Mouse (Mus musculus): Measurements from ENCODE around the gene Runx2. TPM values are rescaled to one million over a fixed set of nuclear protein-coding genes. Genes with fewer than 3 reads are reported as not detected.

Runx2 gene
- polyA plus RNA-seq, 1 experiment from 2014 or later = 10.1 TPM

- H3K36me3 ChIP-seq (replicated peaks; ENCODE audit: control insufficient read depth, insufficient read depth, low read depth, low read length) = no peaks in the 10 kb centered on the region
- H3K9me3 ChIP-seq (replicated peaks; ENCODE audit: control insufficient read depth, low read length) = no peaks in the 10 kb centered on the region
- no peak overlapping the region for H3K4me2 ChIP-seq (ENCODE audit: low read depth, low read length)
- ATAC-seq (replicated peaks; ENCODE audit: insufficient number of reproducible peaks, low FRiP score, low TSS enrichment, low read depth) = no peak
- no peak for DNase-seq (ENCODE audit: low spot score)
- no peaks in the 10 kb centered on the region for H3K4me1 ChIP-seq (ENCODE audit: control insufficient read depth, insufficient read depth, low read length)
- no peak overlapping the region for H3K9ac ChIP-seq (replicated peaks; ENCODE audit: low read length)
- no peak overlapping the region for H3K27ac ChIP-seq (replicated peaks; ENCODE audit: low read depth, low read length)
- 44% methylated on average over 8 of the region's 8 CpGs for WGBS
- no peaks in the 10 kb centered on the region for H3K27me3 ChIP-seq (ENCODE audit: control insufficient read depth, insufficient read depth, low read length)
- H3K4me3 ChIP-seq (ENCODE audit: low read depth, low read length) = no peak overlapping the region
Measured at GRCm38 (mm10) chr17:44649056-44649455, 165.5 kb downstream of the Runx2 start.

DNA sequence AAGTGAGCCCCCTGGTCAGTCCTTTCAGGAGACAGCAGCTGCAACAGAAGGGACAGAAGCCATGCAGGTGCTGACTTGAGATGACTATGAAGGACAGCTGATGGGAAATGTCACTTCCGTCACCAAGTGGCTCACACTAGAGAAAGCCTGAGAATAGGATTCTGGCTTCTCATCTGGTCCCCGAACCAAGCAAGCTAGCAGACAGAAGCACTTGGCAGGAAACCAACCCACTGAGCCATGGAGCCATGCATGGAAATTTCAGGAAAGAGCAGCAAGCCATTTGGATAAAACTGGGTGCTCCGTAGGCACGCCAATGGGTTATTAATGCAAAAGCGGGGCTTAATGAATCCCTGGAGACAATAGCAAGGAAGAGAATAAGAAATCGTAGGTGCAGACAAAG is 166.7 kb downstream of the Runx2 start:
- ATAC-seq (replicated peaks; ENCODE audit: insufficient number of reproducible peaks, low FRiP score, low TSS enrichment, low read depth) (no peak), DNase-seq (ENCODE audit: low spot score) (no peak)
- no peak overlapping the region for H3K9ac ChIP-seq (replicated peaks; ENCODE audit: low read length)
- no peak overlapping the region for H3K27ac ChIP-seq (replicated peaks; ENCODE audit: low read depth, low read length)
- no peak overlapping the region for H3K4me3 ChIP-seq (ENCODE audit: low read depth, low read length)
- no peaks in the 10 kb centered on the region for H3K27me3 ChIP-seq (ENCODE audit: control insufficient read depth, insufficient read depth, low read length)
- H3K4me1 ChIP-seq (ENCODE audit: control insufficient read depth, insufficient read depth, low read length) = no peaks in the 10 kb centered on the region
- no peak overlapping the region for H3K4me2 ChIP-seq (ENCODE audit: low read depth, low read length)
- WGBS = 90% methylated on average over 6 of the region's 6 CpGs
- no peaks in the 10 kb centered on the region for H3K9me3 ChIP-seq (replicated peaks; ENCODE audit: control insufficient read depth, low read length)
- H3K36me3 ChIP-seq (replicated peaks; ENCODE audit: control insufficient read depth, insufficient read depth, low read depth, low read length) = no peaks in the 10 kb centered on the region

GRCm38 (mm10) chr17:44645146-44645545 is 169.5 kb downstream of the Runx2 start:
- DNase-seq (ENCODE audit: low spot score) (no peak), ATAC-seq (replicated peaks; ENCODE audit: insufficient number of reproducible peaks, low FRiP score, low TSS enrichment, low read depth) (no peak)
- Histone ChIP-seq H3K4me1 (ENCODE audit: control insufficient read depth, insufficient read depth, low read length) (no peaks in the 10 kb centered on the region), H3K36me3 (replicated peaks; ENCODE audit: control insufficient read depth, insufficient read depth, low read depth, low read length) (no peaks in the 10 kb centered on the region), H3K9ac (replicated peaks; ENCODE audit: low read length) (no peak overlapping the region), H3K27me3 (ENCODE audit: control insufficient read depth, insufficient read depth, low read length) (no peaks in the 10 kb centered on the region), H3K4me3 (ENCODE audit: low read depth, low read length) (no peak overlapping the region), H3K27ac (replicated peaks; ENCODE audit: low read depth, low read length) (no peak overlapping the region), H3K4me2 (ENCODE audit: low read depth, low read length) (no peak overlapping the region), H3K9me3 (replicated peaks; ENCODE audit: control insufficient read depth, low read length) (no peaks in the 10 kb centered on the region)
- WGBS = 80% methylated on average over 8 of the region's 8 CpGs

DNA sequence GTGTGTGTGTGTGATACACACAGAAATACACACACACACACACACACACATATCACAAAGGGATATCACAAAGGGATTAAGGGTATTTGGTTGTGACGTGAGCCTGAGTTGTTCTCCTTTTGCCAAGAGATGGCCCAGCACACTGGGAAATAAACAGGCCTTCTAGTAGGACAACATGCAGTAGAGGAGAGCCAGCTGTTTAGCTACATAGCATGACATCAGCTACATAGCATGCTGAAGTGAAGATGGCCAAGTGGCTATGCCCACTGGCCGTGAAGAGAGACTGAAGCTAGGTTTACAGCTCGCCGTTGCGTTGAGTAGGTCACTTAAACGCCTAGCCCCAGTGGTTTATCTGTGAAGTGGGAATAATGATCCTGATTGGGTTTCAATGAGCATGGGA is 171.3 kb downstream of the Runx2 start:
- H3K36me3 ChIP-seq (replicated peaks; ENCODE audit: control insufficient read depth, insufficient read depth, low read depth, low read length) = no peaks in the 10 kb centered on the region
- H3K9ac ChIP-seq (replicated peaks; ENCODE audit: low read length) = no peak overlapping the region
- no peak overlapping the region for H3K4me3 ChIP-seq (ENCODE audit: low read depth, low read length)
- DNase-seq (ENCODE audit: low spot score) = no peak
- 92% methylated on average over 6 of the region's 6 CpGs for WGBS
- ATAC-seq (replicated peaks; ENCODE audit: insufficient number of reproducible peaks, low FRiP score, low TSS enrichment, low read depth) = no peak
- no peaks in the 10 kb centered on the region for H3K27me3 ChIP-seq (ENCODE audit: control insufficient read depth, insufficient read depth, low read length)
- no peak overlapping the region for H3K4me2 ChIP-seq (ENCODE audit: low read depth, low read length)
- no peak overlapping the region for H3K27ac ChIP-seq (replicated peaks; ENCODE audit: low read depth, low read length)
- no peaks in the 10 kb centered on the region for H3K4me1 ChIP-seq (ENCODE audit: control insufficient read depth, insufficient read depth, low read length)
- no peaks in the 10 kb centered on the region for H3K9me3 ChIP-seq (replicated peaks; ENCODE audit: control insufficient read depth, low read length)

DNA sequence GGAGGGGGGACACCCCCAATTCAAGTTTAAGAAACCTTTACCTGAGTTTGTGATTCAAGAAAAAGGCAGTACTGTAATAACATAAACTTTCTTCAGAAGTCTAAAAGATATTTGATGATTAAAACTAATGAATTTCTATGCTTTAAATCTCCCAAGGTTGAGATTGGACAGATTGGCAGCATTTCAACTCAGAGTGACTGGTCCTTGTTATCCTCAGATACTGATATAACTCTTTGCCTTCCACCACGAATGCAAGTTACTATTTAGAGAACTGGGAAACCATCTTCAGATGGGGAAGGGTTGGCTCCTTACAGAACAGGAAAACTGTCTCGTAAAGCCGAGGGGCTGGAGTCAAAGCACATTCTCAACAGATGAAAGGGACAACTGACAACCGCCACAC is 172.5 kb downstream of the Runx2 start:
- 79% methylated on average over 4 of the region's 4 CpGs for WGBS
- H3K4me3 ChIP-seq (ENCODE audit: low read depth, low read length) = no peak overlapping the region
- H3K36me3 ChIP-seq (replicated peaks; ENCODE audit: control insufficient read depth, insufficient read depth, low read depth, low read length) = no peaks in the 10 kb centered on the region
- ATAC-seq (replicated peaks; ENCODE audit: insufficient number of reproducible peaks, low FRiP score, low TSS enrichment, low read depth) = no peak
- no peak overlapping the region for H3K4me2 ChIP-seq (ENCODE audit: low read depth, low read length)
- no peak overlapping the region for H3K27ac ChIP-seq (replicated peaks; ENCODE audit: low read depth, low read length)
- H3K9ac ChIP-seq (replicated peaks; ENCODE audit: low read length) = no peak overlapping the region
- H3K27me3 ChIP-seq (ENCODE audit: control insufficient read depth, insufficient read depth, low read length) = no peaks in the 10 kb centered on the region
- H3K4me1 ChIP-seq (ENCODE audit: control insufficient read depth, insufficient read depth, low read length) = no peaks in the 10 kb centered on the region
- no peaks in the 10 kb centered on the region for H3K9me3 ChIP-seq (replicated peaks; ENCODE audit: control insufficient read depth, low read length)
- DNase-seq (ENCODE audit: low spot score) = no peak

- Histone ChIP-seq H3K27me3 (ENCODE audit: control insufficient read depth, insufficient read depth, low read length) (no peaks in the 10 kb centered on the region), H3K4me2 (ENCODE audit: low read depth, low read length) (no peak overlapping the region), H3K9me3 (replicated peaks; ENCODE audit: control insufficient read depth, low read length) (no peaks in the 10 kb centered on the region), H3K4me1 (ENCODE audit: control insufficient read depth, insufficient read depth, low read length) (no peaks in the 10 kb centered on the region), H3K9ac (replicated peaks; ENCODE audit: low read length) (no peak overlapping the region), H3K4me3 (ENCODE audit: low read depth, low read length) (no peak overlapping the region), H3K27ac (replicated peaks; ENCODE audit: low read depth, low read length) (no peak overlapping the region), H3K36me3 (replicated peaks; ENCODE audit: control insufficient read depth, insufficient read depth, low read depth, low read length) (no peaks in the 10 kb centered on the region)
- 79% methylated on average over 3 of the region's 3 CpGs for WGBS
- ATAC-seq (replicated peaks; ENCODE audit: insufficient number of reproducible peaks, low FRiP score, low TSS enrichment, low read depth) = no peak
- no peak for DNase-seq (ENCODE audit: low spot score)
Measured at GRCm38 (mm10) chr17:44640910-44641309, 173.7 kb downstream of the Runx2 start.

GRCm38 (mm10) chr17:44639446-44639845 is 175.2 kb downstream of the Runx2 start:
- H3K9ac ChIP-seq (replicated peaks; ENCODE audit: low read length) = no peak overlapping the region
- 88% methylated on average over 14 of the region's 14 CpGs for WGBS
- DNase-seq (ENCODE audit: low spot score) = no peak

GRCm38 (mm10) chr17:44637181-44637880 is 177.3 kb downstream of the Runx2 start:
- Histone ChIP-seq H3K27me3 (ENCODE audit: control insufficient read depth, insufficient read depth, low read length) (no peaks in the 10 kb centered on the region), H3K4me2 (ENCODE audit: low read depth, low read length) (no peak overlapping the region), H3K9me3 (replicated peaks; ENCODE audit: control insufficient read depth, low read length) (no peaks in the 10 kb centered on the region), H3K4me3 (ENCODE audit: low read depth, low read length) (no peak overlapping the region), H3K36me3 (replicated peaks; ENCODE audit: control insufficient read depth, insufficient read depth, low read depth, low read length) (no peaks in the 10 kb centered on the region), H3K4me1 (ENCODE audit: control insufficient read depth, insufficient read depth, low read length) (no peaks in the 10 kb centered on the region), H3K27ac (replicated peaks; ENCODE audit: low read depth, low read length) (no peak overlapping the region), H3K9ac (replicated peaks; ENCODE audit: low read length) (no peak overlapping the region)
- WGBS = 73% methylated on average over 10 of the region's 10 CpGs
- DNase-seq (ENCODE audit: low spot score) (no peak), ATAC-seq (replicated peaks; ENCODE audit: insufficient number of reproducible peaks, low FRiP score, low TSS enrichment, low read depth) (no peak)

More at GRCm38 (mm10) chr17:44639446-44639845, 175.2 kb downstream of the Runx2 start:
- Histone ChIP-seq H3K9me3 (replicated peaks; ENCODE audit: control insufficient read depth, low read length) (no peaks in the 10 kb centered on the region), H3K27ac (replicated peaks; ENCODE audit: low read depth, low read length) (no peak overlapping the region), H3K36me3 (replicated peaks; ENCODE audit: control insufficient read depth, insufficient read depth, low read depth, low read length) (no peaks in the 10 kb centered on the region), H3K4me1 (ENCODE audit: control insufficient read depth, insufficient read depth, low read length) (no peaks in the 10 kb centered on the region), H3K4me3 (ENCODE audit: low read depth, low read length) (no peak overlapping the region), H3K4me2 (ENCODE audit: low read depth, low read length) (no peak overlapping the region), H3K27me3 (ENCODE audit: control insufficient read depth, insufficient read depth, low read length) (no peaks in the 10 kb centered on the region)
- ATAC-seq (replicated peaks; ENCODE audit: insufficient number of reproducible peaks, low FRiP score, low TSS enrichment, low read depth) = no peak; the same call in 1 of the 2 replicates
